Mouse (Mus musculus): ENCODE data around the gene Ccdc186.
A peak's percentile ranks its signal among the peaks of the same experiment; 100 is the strongest.
"Not testable (repeated sequence)": the region's sequence is repeated elsewhere in the genome, so short reads cannot be mapped to it uniquely, and the experiment has no call there.

The Ccdc186 gene

DNA sequence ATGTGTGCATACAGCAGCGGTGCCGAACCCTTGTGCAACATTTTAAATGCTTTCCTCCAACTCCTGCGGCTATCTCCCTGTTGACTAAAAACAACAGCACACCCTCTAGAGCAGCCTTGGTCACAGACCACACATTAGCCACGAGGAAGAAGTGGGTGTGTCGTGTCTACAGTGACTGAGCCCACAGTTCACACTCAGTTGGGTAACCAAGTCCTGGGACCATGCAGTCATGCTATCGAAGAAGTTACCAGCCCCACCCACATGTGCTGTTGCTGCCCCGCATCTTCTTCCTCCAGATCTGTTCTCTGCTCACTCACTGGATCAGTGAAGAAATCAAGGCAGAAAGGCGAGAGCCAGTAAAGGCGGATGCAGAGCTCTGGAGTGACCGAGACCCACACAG is 65.6 kb downstream of the Ccdc186 start:
- DNase-seq (ENCODE audit: low read depth, low spot score) = no peak

DNA sequence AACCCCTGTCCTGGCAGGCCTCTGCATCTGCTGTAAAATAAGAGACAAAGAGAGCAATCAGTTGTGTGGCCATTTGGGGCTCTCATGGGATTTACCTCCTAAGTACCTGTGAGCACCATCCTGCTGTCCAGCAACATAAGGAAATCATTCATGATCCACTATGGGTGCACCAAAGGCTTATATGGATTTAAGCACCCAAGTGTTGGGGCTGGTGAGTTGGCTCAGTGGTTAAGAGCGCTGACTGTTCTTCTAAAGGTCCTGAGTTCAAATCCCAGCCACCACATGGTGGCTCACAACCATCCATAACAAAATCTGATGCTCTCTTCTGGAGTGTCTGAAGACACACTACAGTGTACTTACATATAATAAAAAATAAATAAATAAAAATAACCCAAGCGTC is 67.5 kb downstream of the Ccdc186 start:
- DNase-seq (ENCODE audit: low read depth, low spot score) = not testable (repeated sequence)

DNA sequence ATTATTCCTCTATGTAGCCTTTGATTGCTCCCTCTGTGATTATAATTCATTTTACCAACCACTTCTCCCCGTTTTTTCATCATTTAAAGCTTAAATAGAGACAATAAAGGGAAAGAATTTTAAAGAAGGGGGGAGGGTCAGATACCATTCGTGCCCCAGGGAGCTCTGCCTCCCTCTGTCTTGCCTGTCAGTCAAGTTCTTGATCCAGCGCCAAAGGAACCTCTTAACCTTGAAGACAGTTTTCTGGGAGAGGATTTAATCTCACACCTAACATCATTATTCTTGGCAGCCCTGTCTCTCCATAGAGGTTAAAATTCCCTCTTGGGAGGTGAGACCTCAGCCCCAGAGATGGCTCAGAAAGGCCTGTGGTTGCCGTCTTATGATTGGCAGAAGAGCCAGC is 71.3 kb downstream of the Ccdc186 start:
- DNase-seq (ENCODE audit: low read depth, low spot score) = no peak

DNA sequence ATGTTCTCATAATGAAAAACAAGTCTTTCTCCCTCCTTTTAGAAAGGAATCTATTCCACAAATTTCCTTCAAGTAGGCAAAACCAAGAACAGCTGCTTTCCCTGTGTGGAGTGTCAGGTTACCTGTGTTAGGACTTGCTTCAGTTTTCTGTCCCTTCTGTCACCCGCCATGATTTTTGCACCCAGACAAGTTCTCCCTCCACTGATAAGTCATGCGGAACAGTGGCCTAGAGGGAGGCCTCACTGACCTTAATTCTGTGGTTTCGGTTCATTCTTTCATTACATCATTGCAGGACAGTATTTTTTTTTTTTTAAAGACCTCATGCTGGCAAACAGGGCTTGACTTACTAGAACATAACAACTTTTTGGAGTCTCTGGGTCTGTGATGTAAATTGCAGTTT is 72.6 kb downstream of the Ccdc186 start:
- no peak for DNase-seq (ENCODE audit: low read depth, low spot score)

DNA sequence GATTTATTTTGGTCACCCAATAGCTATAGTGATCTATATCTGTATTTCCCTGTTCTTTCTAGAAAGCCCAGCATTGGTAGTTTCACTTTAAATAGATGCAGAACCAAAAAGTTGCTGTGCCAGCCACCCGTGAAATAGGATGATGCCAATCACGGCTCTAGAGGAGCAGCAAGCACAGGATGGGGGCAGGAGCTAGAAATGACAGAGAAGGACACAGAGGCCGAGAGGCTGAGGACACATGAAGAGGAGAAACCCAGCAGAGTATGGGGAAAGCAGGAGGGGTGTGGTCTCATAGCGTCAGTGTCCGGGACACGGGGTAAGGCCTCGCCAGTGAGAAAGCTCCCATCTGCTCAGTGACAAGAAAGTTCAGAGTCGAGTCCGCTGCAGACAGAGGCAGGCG is 74.1 kb downstream of the Ccdc186 start:
- no peak for DNase-seq (ENCODE audit: low read depth, low spot score)

DNA sequence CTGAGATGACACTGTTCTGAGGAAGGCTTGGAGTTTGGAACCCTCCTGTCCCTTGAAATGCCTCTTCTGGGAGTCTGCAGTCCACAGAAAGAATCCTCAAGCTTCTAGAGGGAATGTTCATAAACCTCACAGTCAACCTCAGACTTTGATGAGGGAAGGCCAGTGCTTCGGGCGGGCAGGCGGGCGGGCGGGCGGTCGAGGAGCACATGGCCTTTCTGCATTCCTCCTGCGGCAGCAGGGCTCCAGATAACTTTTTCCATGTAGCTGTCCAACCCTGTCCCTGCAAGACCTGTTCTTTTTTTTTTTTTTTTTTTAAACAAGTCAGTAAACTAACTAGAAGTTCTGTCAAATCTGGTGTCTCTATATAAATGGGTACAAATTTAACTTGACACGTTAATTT is 75.4 kb downstream of the Ccdc186 start:
- DNase-seq (ENCODE audit: low read depth, low spot score) = no peak

DNA sequence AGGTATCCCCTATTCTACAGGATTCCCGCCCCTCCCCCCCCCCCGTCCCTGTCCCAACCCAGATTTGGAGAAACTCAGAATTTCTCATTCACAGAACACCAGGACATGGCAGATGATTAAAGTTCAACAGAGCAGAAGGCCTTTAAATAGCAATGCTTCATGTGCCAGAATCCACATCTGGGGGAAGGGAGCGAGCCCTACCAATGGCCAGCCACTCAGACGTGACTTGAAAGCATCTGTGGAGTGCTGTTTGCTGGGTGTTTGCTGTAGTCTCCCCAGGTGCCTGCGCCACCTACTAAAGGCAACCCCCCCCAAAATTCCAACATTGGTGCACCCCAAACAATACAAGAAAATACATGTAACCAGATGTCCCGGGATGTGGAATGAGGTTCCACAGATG is 76.5 kb downstream of the Ccdc186 start:
- DNase-seq (ENCODE audit: low read depth, low spot score) = no peak

DNA sequence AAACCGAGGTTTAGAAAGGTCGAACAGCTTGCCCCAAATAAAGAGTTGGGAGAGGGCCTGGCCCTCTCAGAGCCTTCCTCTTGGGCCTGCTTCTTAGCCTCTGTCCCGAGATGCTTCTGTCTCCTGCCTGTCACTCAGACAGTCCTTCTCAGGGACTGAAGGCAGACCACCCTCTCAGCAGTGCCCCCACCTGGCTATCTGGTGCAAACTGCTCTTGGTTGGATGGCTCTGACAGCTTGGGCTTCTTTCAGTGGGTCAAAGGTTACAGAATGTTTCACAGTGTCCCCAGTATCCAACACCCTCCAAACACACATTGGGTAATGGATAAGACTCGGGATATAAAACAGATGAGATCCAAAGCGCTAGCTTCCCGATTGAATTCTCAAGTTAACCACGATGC is 76.9 kb downstream of the Ccdc186 start:
- DNase-seq (ENCODE audit: low read depth, low spot score) = peak; percentile 39

Data from ES-CJ7 (cell line).